Mouse (Mus musculus) adrenal gland, postnatal 14 days (tissue): ENCODE data around the gene Gm10961. TPM values are rescaled to one million over a fixed set of nuclear protein-coding genes. Genes with fewer than 3 reads are reported as not detected.
"Not testable (repeated sequence)": the region's sequence is repeated elsewhere in the genome, so short reads cannot be mapped to it uniquely, and the experiment has no call there.

Source experiments
- DNase-seq: peaks from one replicate; pipeline ENCODE4 v3.0.0; 2021; ENCODE audit warnings: mixed read lengths
- total RNA-seq: library from RNA; stranded (reverse); gene quantifications from 2 replicates; pipeline ENCODE4 v1.2.3, GENCODE M21; 2021

Gene Gm10961
- total RNA-seq, 1 experiment from 2014 or later: not detected

- no peak for DNase-seq
These were observed 13.3 kb upstream of the Gm10961 start for GRCm38 (mm10) chr3:107617800-107618199.

GRCm38 (mm10) chr3:107619911-107620310 is 11.2 kb upstream of the Gm10961 start:
- peak; percentile 26 for DNase-seq

DNA sequence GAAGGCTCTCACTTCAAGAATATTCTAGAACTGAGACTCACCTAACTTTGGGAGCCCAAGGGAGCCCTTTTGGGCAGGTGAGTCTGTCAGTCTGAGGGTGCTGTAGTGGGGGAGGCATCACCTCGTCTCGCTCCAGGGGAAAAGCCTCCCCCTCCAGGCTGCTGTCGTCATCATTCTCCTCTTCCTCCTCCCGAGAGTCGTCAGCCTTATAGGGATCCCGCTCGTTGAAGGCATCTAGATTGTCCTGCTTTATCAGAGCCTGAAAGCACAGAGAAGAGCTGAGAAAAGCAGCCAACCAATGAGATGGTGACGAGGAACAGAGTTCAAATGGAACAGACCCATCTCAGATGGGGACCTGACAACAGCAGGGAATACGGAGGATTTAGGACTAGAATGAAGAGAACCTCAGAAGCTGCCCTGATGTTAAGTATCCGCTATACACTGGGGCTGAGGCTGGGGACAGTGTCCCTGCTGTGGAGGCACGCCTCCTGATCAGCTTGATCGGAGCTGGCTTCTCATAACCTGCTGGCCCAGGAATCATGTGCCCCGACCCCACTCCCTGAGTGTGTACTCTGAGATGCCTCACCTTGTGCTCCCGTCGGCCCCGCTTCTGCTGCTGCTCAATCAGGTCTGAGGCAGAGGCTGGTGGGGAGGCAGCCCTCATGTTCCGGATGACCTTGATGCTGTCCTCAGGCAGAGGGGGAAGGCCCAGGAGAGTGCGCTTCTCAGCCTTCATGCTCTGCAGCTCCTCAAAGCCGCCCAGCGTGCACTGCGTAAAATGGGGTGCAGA is 9.6 kb upstream of the Gm10961 start:
- DNase-seq: no peak

DNA sequence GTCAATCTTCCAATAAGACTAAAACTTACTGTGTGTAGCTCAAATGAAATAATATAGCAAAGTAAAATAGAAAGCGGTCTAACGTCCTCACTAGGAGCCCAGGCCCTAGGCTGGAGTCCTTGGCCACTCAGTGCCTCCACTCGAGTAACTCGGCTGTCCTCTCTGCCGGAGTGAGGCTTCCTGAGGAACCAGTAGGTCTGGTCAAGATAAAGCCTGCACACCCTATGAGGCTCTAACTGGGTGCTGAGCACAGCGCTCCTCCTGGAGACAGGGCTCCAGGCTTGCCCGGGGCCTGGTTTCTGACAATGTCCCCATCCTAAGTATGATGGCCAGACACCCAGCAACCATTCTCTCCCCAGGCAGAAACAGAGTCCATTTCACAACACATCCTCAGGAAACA is 8.6 kb upstream of the Gm10961 start:
- DNase-seq: no peak

DNA sequence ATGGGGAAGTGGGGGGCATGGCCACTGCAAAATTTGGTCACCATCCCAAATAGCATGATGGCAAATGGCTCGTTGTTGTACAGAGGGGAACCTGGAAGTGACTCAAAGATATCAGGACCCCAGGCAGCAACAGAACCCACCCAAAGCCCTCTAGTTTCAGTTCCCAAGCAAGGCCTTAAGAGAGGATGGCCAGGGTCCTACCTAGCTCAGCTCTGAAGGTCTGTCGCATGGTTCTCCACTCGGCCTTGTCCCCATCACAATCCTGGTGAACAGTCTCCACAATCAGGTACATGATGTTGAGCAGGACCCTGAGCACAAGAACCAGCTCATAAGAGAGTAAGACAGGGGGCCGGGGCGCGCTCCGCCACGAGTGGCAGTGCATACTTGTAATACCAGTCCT is 6.7 kb upstream of the Gm10961 start:
- no peak for DNase-seq

- no peak for DNase-seq
These were observed 5.6 kb upstream of the Gm10961 start for GRCm38 (mm10) chr3:107625536-107625935.

GRCm38 (mm10) chr3:107626751-107627150 is 4.4 kb upstream of the Gm10961 start:
- no peak for DNase-seq

DNA sequence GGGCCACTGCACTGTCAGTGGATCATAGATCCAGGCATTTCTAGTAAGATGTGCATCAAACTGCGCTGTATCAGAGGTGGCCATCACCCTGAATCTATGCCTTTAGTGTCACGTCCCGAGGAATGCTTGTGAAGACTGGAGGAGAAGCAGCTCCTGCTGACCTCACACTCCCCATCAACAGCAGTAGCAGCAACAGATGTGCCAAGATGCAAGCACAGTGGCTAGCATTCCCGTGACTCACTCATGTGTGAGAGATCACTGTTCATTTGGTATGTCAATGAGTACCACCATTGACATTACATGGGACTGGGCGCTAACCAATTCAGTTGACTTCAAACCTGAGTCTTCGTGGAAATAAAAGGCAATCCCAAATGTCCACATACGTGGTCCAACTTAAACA is 3.5 kb upstream of the Gm10961 start:
- DNase-seq: no peak

DNA sequence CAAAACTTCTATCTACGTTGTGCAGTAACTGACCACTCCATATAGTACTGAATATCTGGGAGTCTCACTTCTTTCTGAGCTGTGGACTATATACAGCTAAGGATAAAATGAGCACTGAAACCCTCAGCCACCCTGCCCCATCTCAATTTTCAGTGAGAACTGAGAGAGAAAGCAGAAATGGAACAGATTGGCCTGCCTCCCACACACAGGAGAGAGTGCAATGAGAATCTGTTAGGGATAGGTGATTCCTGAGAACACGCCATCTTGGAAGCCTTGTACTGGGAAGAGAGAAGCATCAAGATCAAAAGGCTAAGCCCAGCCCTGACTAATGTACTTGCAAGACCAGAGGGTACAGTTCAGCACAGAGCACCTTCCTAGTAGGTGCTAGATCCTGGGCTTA is 2.6 kb upstream of the Gm10961 start:
- no peak for DNase-seq

DNA sequence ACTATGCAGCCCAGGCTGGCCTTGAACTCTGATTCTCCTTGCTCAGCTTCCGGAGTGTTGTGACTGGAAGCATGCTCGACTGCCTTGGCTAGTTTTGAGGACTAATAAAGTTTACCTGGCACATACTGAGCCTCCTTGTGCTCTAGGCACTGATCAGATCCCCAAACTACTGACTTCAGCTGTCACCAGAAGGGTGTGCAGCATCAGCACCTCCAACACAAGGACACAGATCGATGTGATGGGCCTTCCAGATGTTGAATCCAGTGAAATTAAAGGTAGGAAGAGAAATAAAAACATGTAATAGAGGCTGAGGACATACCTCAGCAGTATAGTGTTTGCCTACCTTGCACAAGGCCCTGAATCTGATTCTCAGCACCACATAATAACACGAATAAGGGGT is 1.7 kb upstream of the Gm10961 start:
- DNase-seq: no peak

GRCm38 (mm10) chr3:107631523-107631958 is 419 bp downstream of the Gm10961 start, which contains the start of gene Strip1:
Gene Strip1, minus strand, starts transcription at chr3:107631694.
- DNase-seq: peak; percentile 96

DNA sequence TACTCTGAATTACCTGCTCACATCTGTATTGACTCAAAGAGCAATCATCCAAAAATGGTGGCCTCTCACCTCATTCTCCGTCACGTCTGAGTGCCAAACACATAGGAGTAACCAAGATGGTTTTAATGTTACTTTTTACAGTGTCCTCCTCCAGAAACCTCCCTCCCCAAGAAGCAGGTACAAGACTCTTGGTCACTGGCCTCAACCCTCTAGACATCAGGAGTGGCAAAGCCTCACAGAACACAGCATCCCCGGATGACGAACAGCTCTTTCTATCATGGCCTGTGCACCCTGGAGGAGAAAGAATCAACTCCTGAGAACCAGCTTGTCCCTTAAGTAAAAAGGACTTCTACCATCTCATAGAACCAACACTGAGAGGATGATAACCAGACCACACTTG is 1.7 kb downstream of the Gm10961 start:
- no peak for DNase-seq

DNA sequence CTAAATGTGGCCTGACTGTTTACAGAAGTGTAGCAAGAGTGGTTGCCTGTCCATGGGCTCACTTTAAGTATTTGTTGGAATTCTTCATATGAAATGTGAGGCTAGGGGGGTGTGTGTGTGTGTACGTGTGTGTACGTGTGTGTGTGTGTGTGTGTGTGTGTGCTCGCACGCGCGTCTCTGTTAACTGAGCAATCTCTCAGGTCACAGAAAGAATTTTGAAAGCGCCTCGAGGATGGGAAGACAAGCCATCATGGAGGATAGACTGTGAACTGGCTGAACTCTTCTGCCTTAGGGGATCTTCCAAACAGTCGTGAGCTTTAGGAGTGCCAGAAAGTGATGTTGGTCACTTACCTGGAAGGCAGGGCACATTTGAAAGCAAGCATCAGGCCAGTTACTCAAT is 2.8 kb downstream of the Gm10961 start:
- no peak for DNase-seq

GRCm38 (mm10) chr3:107635836-107636235 is 4.7 kb downstream of the Gm10961 start:
- no peak for DNase-seq

- no peak for DNase-seq
These were observed 5.1 kb downstream of the Gm10961 start for GRCm38 (mm10) chr3:107636236-107636635.

DNA sequence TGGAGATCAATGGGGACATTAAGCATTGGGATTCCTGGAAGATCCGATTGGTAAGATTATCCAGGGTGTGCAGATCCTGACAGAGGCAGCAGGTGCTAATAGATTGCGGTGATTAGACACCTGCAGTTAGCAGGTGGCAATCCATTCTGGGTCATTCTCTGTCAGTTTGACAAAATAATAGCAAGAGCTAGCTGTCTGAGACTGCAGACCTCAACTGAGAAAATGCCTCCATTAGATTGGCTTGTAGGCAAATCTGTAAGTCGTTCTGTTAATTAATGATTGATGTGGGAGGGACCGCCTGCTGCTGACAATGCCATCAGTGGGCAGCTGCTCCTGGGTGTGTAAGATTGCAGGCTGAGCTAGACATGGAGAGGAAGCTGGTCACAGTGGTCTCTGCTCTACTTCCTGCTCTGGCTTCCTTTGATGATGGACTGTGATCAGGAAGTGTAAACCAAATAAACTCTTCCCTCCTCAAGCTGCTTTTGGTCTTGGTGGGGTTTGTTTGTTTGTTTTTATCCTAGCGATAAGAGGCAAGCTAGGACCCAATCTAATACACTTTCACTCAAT is 6.6 kb downstream of the Gm10961 start:
- no peak for DNase-seq

GRCm38 (mm10) chr3:107646947-107647346 is 15.8 kb downstream of the Gm10961 start:
- DNase-seq: peak; percentile 41

DNA sequence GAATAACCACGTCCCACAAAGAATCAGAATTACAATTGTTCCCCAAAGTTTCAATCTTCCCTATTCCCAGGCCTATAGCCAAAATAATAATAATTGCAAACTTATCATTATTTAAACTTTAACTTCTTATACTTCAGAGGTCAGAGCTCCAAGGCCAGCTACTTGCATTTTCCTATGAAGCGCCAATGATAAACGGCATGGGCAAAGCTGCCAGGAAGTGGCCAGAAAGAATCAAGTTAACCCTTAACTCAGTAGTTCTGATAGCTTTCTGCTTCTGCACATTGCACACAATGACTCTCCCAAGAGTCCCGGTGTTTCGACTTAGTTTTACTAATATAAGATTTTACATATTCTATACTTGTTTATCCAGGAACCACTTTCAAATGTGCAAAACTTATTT is 19.2 kb downstream of the Gm10961 start:
- not testable (repeated sequence) for DNase-seq

- no peak for DNase-seq
These were observed 21.8 kb downstream of the Gm10961 start for GRCm38 (mm10) chr3:107652968-107653367.

DNA sequence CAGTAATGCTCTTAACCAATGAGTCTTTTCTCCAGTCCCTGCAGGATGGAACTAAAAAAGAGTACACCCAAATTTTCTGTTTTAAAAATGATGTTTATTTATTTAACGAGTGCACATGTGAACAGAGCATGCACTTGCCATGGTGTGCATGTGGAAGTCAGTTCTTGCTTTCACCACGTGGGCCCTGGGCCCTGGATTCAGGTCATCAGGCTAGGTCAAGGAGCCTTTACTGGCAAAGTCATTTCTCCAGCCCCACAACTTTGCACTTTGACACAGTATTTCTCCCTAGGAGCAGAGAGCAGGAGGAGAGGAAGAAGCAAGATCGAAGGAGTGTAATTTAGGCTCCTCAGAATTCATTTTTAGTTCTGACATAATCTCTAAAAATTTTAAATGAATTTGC is 23.7 kb downstream of the Gm10961 start:
- DNase-seq: no peak

DNA sequence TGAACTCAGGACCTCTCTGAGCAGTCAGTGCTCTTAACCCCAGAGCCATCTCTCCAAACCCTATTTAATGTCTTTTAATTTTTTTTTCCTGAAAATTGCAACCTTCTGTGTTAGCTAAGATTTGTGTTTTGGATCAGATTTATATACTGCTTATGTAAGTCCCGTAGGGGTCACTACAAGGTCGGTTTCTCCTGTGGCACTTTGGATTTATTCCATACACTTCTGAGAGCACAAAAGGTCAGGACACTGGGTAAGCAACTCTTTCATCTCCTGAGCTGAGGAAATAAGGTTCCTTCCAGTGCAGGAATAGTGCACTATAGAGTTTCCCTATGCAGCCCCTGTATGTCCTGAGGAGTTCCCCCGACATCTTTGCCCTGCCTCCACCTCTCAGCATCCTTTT is 24.4 kb downstream of the Gm10961 start:
- DNase-seq: no peak

- DNase-seq: no peak
These were observed 25.0 kb downstream of the Gm10961 start for GRCm38 (mm10) chr3:107656151-107656550.

GRCm38 (mm10) chr3:107656888-107657287 is 25.8 kb downstream of the Gm10961 start:
- DNase-seq: no peak

- no peak for DNase-seq
These were observed 27.9 kb downstream of the Gm10961 start for GRCm38 (mm10) chr3:107659000-107659399.
